Mouse (Mus musculus) embryonic fibroblast, embryonic 13.5 days (primary cell): ENCODE data around the gene Traip.

ENCODE experiments used
- CTCF ChIP-seq: IDR thresholded peaks from 2 replicates; pipeline ENCODE4 v1.5.1; 2011; ENCODE audit warnings: mild to moderate bottlenecking, control low read depth, low read length, moderate library complexity, borderline replicate concordance; ENCODE audit not compliant: insufficient read depth
- POLR2A ChIP-seq: IDR thresholded peaks from 2 replicates; pipeline ENCODE4 v1.6.1; 2011; ENCODE audit warnings: low read depth, mild to moderate bottlenecking, control low read depth, low read length, moderate library complexity

GRCm38 (mm10) chr9:107992197-107992596, 42.3 kb downstream of the Traip start, which contains the start of gene Cdhr4:
- TF ChIP-seq CTCF (no peak), POLR2A (no peak)
